Mouse (Mus musculus) spleen, postnatal 14 days (tissue): ENCODE results near the gene Ak3.

Source experiments
- DNase-seq, 2 experiments: peaks; one replicate each; pipeline ENCODE4 v3.0.0; 2021 to 2022; ENCODE audit warnings: low spot score in 2 of 2

Ak3 gene

DNA sequence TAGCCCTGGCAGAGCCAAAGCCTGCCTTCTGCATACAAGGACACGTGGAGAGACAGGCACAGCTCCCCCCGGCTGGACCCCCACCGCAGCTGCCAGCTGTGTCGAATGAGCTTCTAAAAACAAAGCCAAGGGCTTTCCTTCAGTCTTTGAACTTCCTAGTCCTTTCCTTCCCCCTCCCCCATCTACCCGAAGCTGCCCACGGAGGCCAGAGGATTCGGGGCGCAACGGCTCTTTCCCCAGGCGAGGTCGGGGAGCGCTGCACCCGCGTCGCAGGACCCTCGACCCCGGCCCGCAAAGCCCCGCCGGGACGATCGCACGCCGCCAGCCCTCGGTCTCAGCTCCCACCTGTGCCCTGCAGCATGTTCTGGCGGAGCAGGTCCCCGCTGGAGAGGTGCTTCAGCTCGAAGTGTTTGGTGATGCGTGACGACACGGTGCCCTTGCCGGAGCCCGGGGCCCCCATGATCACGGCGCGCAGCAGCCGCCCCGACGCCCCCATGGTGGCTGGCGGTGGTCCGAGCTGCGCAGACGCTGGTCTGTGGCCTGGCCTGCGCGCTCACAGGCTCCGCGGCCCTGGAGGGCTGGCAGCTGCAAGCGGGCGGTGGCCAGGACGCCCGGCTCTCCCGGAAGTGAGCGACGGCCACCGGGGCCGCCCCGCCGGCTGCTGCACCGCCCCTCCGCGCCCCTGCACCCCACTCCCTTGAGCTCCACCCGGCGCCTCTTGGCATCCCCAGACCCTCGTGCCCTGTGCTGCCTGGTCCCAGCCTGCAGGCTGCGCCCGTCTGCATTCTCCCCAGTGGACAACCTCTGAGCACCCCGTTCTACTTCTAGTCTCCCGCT is at the start of gene Ak3:
Gene Ak3, minus strand, starts transcription at position 628 of the 837 bp plus-strand sequence.
- DNase-seq: peak; percentile 55 to 68

DNA sequence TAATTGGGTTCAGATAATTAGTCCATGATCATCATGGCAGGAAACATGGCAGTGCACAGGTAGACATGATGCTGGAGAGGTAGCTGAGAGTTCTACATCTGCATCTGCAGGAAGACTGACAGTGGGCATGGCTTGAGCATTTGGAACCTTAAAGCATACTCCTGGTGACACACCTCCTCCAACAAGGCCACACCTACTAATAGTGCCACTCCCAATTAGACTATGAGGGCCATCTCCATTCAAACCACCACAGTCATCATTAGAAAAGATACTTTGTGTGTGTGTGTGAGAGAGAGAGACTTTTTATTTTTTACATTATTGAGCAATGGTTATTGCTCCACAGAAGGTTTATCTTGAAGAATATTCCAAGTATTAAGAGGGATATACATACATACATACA is 44.4 kb upstream of the Ak3 start:
- DNase-seq: no peak

DNA sequence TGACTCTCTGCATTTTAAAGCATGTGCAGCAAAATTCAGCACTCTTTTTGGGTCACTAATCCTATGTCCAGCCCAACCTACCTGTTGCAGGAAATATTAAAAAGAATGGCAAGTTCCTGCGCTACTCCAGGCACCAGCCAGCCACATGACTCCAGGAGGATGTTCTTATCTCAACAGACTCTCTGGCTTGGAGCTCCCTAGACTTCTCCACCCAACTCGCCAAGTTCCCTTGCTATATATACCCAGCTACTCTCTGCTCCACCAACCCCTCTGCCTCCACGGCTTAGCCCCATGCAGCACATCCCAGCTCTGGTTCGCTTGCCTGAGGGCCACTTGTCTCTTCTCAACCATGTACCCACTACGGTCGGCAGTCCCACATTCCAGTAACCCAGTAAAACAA is 40.9 kb upstream of the Ak3 start:
- DNase-seq: no peak

DNA sequence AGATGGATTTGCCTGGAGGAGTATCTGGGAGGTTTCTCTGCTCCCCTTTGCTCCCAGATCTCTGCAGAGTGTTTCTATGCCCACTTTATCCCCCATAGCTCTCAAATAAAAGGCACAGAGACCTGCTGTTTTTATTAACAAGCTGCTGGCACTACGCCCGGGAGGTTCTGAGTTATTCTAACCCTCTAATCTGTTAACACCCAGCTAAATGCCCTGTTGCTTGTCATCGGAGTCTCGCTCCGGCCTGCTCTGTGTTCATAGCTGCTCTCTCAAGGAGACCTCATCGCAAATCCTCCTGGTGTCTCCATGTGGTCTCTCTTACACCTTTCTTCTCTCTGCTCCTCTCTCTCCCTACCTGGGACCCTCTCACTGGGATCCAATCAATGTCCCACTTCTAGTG is 27.0 kb upstream of the Ak3 start:
- DNase-seq: no peak

DNA sequence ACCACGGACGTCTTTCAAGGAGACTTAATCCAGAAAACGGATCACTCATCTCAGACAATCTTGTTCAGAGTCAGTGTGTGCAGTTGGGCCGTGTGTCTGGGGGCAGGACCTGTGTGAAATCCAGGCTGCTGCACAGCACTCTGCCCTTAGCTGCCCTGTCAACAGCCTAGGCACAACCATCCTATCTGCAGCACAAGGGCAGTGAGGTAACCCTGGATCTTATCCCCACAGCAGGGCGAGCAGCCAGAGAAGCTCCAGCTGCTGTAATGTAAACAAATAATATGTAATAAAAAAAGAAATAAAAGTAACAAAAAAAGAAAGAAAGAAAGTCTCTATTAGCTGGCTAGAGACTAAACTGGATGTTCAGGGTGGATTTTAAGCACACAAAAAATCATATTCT is 21.4 kb upstream of the Ak3 start:
- no peak for DNase-seq

DNA sequence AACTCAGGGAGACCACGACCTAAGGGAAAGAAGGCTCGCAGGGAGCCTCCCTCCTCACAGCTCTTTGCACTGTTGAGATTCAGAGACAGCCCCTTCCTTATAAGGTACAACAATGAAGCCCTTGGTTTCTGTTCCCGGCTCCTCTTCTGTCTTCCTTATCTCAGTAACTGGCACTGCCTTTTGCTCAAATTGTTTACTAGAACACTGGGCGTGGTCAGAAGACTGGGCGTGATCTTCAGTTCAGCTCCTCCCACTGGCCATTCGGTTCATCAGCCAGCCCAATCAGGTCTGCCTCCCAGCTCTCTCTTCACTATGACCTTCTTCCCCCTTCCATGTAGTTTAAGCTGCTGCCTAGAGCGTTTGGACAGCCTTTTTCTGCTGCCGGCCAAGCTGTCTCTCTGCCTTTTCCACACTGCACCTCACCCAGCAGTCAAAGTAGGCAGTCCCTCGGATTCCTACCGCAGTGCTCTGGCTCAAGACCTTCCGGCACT is 19.3 kb upstream of the Ak3 start:
- peak; percentile 75 to 84 for DNase-seq

DNA sequence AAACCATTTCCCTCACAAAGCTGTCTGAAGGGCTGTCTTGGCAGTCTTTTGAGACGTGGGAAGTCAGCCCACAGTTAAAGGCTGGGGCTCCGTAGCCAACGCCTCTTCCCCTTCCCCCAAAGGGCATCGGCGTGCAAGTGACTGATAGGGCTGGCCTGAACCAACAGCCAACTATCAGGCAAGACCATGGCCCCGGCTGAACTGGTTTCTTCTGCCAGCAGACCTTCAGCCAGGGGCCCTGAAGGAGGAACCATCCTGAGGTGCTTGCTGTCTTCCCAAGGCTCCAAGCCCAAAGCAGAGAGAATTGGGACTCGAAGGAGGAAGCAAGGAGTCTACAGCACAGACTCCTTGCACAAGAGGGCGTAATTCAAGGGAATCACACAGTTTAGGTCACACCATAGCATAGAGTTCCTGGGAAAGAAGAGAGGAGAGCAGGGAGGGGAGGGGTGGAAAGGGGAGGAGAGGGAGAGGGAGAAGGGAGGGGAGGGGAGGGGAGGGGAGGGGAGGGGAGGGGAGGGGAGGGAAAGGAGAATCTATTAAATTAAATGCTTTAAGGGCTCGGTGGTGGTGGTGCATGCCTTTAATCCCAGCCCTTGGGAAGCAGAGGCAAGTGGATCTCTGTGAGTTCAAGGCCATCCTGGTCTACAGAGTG is 16.8 kb upstream of the Ak3 start:
- DNase-seq: peak; percentile 62 to 71

DNA sequence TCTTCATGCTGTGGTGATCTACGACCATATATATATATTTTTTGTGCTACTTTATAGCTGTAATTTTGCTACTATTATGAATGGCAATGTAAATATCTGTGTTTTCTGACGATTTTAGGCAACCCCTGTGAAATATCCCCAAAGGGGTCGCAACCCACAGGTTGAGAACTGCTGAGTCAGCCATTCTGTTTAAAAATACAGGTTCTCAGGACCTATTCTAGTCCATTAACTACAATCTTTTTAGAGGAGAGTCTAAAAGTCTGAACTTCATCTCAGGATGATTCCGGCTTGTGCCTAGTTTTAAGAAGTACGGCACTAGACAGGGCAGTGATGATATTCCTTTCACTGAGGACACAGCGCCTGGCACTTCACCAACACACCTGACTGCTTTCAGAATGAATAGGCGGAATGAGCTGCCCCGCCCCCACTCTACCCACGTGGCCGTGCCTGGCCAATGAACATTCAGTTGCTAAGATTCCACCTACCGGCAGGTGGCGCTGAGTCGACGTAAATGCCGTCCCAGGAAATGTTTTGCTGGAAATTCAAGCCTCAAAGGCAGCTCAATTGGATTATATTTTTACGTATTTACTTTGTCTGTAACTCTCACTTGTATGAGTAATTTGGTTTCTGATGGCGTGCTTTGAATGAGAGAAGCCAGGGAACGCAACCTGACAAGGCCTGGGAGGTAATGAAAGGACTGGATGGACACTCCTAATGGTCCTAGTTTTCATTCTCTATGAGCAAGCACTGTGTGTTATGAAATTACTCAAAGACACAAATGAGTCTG is 16.0 kb upstream of the Ak3 start:
- DNase-seq: peak; percentile 92 to 97

DNA sequence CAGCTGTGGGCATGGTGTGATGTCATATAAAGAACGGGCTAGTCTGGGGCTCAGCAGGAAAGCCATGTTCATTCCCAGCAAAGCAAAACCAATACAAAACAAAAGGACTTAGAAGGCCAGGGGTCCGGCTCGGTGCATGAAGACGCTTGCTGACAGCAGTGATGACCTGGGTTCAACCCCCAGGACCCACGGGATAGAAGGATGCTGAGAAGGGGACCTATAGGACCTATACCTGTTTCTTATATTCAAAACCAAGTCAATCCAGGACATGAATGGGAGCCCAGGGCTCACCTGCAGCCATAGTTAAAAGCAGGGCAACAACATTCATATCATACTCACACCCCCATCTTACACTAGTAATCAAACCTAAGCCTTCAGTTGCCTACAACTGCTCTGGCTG is 15.2 kb upstream of the Ak3 start:
- no peak for DNase-seq

DNA sequence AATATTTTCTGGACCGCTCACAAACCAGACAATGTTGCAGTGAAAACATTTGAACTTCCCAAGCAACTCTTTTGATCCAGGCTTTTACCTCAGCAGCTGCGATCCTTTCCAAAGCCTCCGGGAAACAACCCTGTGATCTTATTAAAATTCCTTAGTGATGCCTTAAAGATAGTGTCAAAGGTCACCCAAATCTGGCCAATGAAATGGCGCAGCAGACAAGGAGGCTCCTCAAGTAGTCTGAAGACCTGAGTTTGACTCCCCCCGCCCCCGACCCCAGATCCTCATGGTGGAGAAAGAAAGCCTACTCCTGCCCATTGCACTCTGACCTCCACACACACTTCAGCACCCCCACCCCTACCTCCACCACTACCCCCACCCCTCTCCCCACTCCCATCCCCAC is 12.5 kb upstream of the Ak3 start:
- no peak for DNase-seq

DNA sequence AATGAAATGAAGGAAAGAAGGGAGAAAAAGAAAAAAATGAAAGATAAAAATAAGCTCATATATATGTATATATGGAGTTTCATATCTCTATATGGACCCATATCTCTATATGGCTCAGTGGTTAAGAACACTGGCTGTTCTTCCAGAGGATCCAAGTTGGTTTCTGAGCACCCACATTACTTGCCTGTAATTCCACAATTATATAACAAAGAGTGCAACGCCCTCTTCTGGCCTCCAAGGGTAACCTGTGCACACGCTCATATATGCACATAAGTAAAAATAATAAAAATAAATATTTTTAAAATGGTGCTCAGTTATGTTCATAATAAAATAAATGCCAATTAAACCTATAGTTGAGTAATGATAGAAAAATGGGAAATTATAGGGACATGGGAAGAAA is 11.9 kb upstream of the Ak3 start:
- DNase-seq: no peak

DNA sequence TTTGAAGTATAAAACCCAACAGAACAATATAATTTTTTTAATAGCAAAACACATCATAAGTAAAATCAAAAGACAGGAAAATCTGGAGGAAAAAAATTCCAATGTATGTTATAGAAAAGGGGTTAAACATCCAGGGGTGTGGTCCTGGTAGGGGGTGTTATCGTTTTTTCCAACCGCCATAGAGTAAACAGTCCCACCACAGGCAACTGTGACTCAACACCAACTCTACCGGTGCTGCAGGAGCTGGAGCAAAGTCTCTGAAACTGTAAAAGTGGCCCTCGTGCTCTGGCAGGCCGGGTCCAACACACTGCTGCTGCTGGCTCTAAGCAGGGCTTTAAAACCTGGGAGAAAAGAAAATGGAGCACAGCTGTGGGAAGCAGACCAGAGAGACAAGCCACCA is 11.0 kb upstream of the Ak3 start:
- no peak for DNase-seq

DNA sequence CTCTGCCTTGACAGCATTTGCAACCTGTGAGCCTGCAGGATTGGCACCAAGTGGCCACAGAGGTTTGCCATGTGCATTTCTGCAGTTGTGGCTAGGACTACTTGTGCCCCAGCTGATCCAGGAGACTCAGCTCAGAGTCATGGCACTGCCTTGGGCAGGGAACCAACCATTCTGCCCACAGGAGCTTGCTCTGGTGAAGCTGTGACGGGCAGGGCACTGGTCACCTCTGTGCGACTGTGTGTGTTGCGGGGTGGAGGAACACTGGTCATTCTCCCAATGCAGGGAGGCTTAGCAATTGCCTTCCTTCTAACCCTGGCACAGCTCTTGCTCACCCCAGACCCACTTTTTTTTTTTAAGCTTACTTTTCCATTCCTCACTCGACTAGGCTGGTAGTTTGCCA is 7.7 kb upstream of the Ak3 start:
- no peak for DNase-seq

DNA sequence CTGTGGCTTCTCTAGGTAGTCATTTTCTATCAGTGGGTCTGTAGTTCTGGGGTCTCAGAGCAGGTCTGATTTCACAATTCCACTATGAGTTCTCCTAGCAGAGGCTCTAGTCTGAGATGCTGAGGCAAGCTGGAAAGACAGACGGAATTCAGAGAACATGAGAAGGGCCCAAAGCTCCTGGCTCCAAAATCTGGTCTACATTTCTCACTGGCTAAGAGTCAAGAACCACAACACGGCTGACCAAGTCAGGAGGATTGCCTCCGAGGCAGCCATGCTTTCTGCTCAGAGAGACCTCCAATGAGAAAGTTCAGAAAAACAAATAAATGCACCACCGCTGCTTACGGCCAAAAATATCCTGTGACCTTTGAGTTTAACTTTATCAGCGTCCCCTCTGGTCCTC is 6.8 kb upstream of the Ak3 start:
- no peak for DNase-seq

DNA sequence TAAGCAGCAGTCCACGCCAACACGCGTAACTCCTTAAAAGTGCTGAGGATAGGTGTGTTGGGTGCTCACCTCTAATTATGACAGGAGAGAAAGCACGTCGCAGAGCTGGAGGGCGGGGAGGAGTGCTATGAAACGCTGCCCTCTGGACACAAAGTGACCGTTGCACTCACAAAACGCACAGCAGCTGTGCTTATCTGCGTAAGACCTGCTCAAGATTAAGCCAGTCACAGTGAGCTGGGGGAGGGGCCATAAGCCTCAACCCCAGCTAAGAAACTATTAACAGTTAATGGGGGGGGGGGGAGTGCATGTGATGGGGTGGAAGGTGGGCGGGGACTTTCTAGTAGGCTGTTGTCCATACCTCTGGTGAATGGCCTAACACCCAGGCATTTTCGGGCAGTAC is 5.0 kb upstream of the Ak3 start:
- DNase-seq: no peak

DNA sequence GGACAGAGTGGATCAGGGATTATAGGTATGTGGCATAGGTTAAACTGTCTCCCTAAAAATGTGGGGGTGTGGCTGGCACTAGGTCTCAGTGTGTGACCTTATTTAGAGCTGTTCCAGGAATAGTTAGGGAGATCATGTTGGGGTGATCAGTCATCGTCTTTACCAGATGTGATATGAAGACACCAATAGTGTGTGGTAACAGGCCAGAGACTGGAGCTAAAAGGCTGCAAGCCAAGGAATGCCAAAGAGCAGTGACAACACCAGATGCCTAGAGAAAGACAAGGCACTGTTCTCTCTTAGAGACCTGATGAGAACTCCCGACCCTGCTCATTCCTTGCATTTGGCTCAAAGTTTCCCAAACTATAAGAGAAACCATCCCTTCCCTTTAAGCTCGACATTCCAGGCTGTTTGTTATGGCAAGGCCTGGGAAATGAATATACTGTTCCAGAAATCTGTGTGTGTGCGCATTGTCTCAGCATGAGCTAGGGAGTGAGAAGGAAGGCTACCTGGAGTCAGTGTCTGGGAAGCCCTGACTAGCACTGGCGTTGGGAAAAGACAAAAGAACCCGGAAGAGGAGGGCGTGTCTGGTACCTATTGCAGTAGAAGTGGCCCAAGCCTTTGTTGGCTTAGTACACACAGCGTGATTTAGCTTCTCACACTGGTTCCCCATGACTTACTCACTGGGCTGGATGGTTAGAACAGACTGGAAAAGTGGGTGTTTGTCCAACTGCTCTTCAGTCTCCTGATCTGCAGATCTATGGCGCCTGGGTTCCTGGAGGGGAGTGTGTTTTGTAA is 2.6 kb upstream of the Ak3 start:
- no peak for DNase-seq

DNA sequence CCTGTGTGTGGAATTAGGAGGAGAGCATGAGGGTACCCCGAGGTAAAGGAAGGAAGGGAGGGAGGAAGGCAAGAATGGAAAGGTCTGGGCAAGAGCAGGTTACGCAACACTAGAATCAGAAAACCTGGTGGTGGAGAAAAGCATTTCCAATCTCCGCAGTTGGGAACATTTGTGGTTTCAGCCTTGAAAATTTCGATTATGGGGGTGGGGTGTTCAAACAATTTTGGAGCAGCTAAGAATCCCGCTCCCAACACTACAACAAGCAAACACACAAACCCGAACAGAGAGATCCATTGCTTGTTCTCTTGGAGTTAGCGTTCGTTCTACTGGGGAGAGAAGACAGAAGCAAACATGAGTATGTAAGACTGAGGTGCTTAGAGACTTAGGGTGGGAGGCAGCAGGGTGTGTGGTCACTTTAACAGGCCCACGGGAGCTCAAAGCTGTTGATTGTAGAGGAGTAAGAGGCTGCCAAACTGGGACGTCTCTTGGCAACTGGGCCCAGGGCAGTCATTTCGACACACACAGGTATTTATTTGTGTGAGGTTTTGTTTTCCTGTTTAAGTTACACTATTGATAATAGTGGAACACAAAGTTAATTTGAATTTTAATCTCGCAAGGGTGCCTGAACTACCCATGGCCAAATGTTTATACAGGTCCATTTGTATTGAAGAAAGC is 1.8 kb upstream of the Ak3 start:
- DNase-seq: no peak

DNA sequence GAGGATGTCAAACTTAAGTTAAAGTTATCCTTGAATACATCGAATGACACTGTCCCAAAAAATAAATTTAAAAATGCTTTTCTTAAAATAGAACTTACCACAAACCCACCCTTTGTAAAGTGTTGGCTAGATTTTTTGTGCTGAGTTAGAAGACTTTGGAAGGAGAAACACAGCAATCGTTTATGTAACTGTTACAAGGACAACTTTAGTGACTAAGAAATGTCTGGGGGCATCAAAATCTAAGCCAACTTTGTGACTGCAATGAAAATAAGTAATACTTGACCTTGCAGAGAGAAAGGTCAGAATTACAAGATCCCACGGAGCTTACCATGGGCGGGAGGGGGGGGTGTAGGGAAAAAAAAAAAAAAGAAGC is 814 bp downstream of the Ak3 start:
- no peak for DNase-seq

DNA sequence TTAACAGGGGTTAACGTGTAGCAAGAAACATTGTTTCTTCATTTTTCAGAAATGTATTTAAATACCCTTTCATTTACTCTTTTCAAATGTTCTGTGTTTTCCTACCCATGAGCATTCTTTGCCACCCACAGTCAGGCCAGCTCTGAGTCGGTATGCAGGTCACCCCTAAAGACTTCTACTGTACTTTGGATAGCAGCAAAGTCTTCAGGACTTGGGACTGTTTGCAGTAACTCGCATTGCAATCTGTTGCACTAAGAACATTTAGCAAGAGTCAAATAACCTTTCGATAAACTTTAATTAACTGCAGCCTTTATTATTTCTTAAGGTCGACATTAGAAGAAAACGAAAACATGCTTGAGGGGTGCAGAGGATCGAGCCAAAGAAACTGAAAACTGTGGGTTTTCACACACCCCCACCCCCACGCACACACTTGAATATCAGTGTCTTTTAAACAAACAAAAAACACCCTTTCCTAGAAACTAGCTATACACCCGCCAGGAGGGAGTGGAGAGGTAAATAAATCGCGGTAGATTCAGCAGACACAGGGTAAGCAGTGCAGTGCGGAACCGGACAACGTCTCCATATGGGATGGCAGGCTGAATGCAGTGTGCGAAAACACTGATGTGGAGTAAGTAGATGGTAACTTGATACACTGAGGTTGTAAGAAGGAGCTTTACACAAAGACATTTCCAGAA is 1.7 kb downstream of the Ak3 start:
- no peak for DNase-seq

DNA sequence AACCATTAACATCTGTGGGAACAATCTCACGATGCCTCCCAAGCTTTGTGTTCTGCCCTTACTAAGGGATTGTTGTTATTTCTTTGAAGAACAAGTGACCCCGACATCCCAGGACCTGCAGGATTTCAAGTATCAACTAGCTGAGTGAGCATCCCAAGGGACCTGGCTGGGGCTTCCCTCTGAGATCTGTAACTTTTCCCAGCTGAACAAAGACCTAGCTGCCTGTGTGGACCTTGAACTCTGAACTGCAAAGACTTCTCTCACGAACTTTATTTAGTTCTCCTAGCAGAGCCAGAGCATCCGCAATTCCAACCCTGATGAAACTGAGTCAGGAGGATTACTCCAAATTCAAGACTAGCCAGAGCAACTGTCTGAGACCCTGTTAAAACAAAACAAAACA is 2.4 kb downstream of the Ak3 start:
- no peak for DNase-seq

DNA sequence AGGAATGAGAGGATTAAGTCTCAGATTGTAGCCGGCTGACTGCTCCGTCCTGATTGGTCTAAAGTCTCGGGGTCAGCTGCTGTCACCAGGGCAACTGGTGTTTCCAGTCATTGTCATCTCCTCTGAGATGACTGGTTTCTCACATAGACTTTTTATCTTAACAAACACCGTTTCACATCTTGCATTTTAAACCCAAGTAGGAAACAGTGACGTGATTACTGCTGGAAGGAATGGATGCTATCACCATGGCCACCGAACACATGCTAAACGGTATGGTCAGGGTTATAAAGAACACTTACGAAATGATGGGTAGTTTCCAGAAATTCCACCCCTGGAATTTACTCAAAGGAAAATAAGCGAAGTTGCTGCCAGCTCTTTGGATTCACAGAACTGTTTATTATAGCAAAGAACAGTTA is 3.4 kb downstream of the Ak3 start:
- no peak for DNase-seq
